Mouse (Mus musculus) adrenal gland, postnatal 36 days (tissue): ENCODE results near the gene Mtor. TPM values are rescaled to one million over a fixed set of nuclear protein-coding genes. Genes with fewer than 3 reads are reported as not detected.
A peak's percentile ranks its signal among the peaks of the same experiment; 100 is the strongest.

Experiments used
- DNase-seq, 2 experiments: peaks; one replicate each; pipeline ENCODE4 v3.0.0; 2021; ENCODE audit warnings: mixed read lengths in 1 of 2
- total RNA-seq, 2 experiments: library from RNA; stranded (reverse); gene quantifications; 2 replicates each; pipeline ENCODE4 v1.2.3; 2021

Gene Mtor
- total RNA-seq, 2 experiments from 2014 or later, result 72.5 to 86.2 TPM

DNA sequence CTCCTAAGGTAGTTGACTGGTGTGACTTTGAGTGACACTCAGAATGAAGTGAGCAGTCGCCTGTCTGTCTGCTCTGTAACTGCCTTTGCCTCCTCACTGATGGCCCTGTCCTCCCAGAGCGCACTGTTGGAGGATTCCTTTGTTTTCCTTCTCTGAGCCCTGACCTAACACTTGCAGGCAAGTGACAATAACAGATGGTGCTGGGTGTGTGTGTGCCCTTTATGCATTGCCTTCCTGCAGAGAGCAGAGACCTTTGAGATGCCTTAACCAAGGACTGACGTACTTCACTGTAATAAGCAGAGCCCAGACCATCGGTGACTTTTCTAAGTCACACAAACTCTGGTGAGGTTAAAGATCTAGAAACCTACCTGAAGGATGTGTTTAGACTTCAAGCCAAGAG lies 82.9 kb downstream of the Mtor start:
- DNase-seq, result no peak

DNA sequence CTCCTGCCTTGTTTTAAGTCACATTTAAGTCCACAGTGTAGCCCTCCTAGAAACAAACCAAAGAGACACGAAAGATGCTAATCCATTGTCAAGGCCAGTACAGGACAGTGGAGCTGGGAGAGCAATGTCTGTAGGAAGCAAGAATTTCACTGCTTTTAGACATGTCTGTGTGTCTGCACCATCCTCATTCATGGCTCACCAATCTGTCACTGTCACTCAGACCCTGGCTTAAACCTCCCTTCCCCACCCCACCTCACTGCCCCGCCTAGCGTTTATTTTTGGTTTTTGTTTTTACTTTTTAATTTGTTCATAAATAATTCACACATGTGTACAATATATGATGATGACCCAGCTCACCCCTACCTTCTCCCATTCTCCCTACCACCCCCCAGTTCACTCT lies 84.1 kb downstream of the Mtor start:
- no peak for DNase-seq

DNA sequence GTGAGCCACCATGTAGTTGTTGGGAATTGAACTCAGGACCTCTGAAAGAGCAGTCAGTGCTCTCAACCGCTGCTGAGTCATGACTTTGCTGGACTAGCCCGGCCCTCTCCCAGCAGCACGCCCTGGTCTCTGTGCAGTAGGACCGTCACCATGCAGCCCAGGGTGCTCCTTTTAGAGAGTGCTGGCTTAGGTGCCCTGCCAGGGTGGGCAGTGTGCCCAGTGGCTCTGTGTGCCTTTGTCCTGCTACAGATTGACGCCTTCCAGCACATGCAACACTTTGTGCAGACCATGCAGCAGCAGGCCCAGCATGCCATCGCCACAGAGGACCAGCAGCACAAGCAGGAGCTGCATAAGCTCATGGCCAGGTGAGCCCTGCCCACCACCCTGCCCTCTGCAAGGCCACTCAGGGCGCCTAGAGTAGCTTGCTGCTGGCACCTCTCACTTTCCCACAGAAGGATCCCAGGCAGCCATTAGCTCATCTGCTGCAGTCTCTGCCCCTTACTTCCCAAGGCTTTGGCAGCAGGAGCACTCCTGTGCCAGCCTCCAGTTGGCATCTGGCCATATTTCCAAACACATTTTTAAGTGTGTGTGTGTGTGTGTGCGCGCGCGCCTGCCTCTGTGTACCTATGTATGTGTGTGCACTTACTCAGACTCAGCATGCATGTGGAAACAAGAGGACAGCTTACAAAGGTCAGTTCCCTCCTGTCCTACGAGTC lies 85.4 kb downstream of the Mtor start:
- peak; percentile 27 to 67 for DNase-seq

DNA sequence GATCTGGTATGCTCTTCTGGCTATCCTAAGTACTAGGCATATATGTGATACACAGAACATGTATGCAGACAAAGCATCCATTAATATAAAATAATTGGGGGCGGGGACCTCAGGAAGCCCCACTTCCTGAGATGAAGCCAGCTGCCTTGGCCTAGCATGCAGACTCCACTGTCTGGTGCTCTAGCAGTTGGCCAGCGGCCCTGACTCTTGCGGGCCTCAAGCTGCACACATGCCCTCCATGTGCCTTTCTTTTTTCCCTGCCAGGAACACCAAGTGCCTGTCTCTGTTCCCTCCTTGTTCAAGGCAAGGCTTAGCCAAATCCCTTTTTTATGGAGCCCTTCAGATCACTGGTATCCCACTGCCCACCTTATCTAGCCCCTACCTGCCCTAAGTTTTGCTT lies 87.5 kb downstream of the Mtor start:
- DNase-seq, result no peak

DNA sequence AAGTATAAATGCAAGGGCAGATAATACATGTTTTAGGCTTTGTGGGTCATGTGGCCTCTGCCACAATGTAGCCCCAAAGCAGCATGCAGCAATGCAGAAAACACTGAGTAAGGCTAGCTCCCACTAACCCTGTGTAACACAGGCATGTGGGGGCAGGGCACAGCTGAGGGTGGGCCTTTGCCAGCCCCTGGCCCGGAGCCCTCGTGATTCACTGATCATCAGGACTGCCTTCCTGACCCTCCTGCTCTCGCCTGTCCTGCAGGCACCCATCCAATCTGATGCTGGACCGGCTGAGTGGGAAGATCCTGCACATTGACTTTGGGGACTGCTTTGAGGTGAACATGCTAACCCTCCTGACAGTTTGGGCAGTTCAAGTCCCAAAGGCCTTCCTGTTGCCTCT lies 100.7 kb downstream of the Mtor start:
- DNase-seq, result no peak

DNA sequence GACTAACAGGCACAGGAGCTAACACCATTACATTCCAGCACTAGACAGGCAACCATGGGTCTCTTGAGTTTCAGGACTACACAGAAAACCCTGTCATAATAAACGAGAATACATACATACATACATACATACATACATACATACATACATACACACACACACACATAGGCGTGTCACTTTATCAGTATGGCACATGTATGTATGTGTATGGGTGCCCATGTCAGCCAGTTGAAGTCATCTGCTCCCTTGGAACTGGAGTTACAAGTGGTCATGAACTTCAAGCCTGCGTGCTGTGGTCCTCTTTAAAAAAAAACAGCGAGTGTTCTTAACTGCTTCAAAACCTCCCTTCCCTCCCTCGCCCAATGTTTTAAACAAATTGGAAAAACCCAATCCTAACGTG lies 109.4 kb downstream of the Mtor start:
- DNase-seq, result no peak

DNA sequence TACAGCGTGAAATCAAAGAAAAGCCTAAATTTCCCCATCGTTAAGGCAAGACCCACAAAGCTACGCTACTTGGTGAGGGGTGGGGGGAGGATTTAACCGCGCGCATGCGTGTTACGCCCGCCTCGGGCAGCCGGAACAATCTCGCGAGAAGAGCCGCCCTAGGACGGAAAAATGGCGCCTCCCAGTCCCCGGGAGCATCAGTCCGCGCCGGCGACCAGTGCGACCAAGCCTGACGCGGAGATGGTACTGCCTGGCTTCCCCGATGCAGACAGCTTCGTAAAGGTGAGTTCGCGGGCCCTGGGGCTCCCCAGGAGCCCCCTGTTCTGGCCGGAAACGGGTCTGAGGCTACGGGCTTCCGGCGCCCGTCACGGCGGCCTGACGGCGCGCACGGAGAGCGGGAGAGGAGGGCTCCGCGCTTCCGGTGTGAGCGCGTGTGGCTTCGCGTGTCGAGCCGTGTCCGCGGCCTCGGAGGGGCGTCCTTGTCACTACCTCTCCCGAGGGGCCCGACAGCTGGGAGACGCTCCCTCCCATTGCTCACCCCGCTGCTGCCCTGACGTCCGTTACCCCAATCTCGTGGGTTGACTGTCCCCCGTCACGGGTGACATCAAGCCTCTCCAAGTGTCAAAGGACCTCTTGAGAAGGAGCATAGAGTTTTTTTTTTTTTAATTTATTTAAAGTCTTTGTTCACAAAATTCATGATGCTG lies 110.0 kb downstream of the Mtor start, which contains the start of gene Exosc10:
Gene Exosc10 (plus strand): TSS at position 133 of the 704 bp plus-strand sequence.
- peak; percentile 90 to 94 for DNase-seq

DNA sequence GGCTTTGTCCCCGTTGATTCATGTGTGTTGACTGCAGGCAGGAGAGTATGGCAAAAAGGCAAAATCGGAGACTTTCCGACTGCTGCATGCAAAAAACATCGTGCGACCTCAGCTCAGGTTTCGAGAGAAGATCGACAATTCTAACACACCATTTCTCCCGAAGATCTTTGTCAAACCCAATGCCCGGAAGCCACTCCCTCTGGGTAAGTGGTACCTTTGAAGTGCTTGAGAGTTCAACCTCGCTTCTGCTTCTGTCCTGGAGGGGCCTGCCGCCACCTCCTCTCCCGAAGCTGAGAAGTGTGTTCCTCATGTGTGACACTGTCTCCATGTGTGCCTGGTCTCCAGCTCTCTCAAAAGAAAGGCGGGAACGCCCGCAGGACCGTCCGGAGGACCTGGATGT lies 114.3 kb downstream of the Mtor start:
- DNase-seq, result no peak

DNA sequence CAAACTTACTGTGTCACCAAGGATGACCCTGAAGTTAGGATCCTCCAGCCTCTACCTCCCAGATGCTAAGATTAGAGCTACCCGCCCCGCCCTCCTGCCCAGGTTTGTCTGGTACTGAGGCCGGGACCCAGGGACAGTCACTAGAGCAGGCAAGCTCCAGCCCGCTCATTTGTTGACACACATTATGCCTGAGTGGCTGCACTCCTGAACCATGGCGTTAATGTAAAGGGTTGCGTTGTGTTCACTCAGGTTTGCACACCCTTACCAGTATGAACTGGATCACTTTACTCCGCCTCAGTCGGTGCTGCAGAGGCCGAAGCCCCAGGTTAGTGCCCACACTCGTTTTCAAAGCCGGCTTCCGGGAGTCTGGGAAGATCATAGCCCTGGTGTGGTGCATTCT lies 115.2 kb downstream of the Mtor start:
- no peak for DNase-seq

DNA sequence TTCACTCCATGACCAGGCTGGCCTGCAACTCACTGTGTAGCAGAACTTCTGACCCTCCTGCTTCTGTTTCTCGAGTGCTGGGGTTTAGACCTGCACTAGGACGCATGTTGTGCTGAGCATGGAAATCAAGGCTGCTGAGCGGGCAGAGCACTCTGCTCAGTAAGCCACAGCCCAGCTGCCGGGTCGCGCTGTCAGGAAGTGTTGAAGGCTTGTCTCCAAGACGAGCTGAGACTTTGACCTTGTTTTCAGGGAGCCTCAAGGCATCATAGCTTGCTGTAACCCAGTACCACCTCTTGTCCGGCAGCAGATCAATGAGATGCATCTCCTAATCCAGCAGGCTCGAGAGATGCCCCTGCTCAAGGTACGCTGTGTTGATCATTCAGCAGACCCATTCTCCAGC lies 121.7 kb downstream of the Mtor start:
- DNase-seq, result no peak

DNA sequence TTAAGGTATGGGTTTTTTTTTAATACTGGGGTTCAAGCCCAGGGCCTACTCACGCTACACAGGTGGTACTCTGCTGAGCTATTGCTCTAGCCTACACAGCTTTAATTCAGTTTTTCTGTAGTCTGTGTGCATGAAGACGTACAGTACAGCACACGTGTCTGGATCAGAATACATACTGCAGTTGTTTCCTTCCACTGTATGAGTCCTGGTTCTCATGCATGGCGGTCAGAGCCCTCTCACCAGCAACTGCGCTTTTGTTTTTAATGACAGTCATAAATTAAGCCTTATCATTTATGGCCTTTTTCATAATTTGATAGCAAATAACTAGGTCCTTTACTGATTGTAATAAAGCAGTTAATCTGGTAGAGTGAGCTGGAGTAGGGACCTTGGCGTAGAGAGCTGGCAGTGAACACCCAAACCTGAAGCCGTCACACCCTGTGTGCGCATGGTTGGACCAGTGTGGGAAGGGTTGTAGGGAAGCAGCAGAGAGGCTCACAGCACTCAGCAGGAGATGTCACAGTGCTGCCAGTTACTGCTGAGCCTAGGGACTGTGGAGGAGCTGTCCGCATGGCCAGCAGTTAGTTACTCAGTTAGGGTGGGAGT lies 122.4 kb downstream of the Mtor start:
- no peak for DNase-seq

DNA sequence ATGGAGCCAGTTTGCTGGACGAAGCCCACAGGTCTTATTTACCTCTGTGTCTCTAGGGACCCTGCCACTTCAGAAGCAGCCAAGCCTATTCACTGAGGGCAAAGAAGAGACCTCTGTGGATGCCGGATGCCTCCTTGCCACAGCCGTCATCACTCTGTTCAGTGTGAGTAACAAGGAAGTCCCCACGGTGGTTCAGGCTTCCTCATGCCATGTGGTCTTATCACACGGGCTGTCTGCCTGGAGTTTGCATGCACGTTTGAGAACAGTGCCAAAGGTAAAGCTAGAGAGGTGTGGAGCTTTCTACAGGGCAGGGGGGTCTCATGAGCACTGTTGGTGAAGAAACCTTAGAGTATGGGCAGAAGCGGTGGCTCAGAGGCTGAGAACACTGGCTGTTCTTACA lies 124.8 kb downstream of the Mtor start:
- DNase-seq, result no peak

DNA sequence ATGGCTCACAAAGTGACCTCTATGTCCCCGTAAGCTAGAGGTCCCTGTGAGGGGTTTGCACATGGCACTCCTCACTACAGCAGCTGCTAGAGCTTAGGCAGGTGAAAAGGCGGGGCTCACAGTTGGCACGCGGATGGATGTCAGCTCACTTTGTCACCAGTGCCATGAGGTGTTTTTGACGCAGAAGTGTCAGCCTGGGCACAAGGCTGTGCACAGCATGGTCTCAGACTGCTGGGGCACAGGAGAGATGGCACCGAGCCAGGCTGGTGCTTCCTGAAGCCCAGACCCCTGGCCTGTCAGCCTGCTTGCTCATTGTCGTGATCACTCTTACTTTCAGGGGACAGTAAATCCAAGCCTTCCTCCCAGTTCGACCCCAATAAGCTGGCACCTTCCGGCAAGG lies 132.4 kb downstream of the Mtor start:
- DNase-seq, result no peak

DNA sequence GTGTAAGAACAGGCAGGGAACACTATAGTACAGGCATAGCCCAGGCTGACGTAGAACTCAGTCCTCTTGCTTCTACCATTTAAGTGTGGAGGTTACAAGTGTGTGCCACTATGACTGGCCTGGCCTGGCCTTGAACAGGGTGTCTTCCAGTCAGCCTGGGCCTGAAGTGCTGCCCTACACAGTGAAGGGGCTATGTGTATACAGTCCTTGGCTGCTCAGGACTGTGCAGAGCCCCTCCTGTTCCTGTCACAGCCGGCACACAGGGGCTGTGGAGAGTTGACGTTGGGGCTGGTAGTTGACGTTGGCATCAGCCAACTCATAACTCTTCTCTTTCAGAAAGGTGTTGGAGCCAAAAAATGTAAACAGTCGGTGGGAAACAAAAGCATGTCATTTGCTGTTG lies 133.0 kb downstream of the Mtor start:
- DNase-seq, result no peak

DNA sequence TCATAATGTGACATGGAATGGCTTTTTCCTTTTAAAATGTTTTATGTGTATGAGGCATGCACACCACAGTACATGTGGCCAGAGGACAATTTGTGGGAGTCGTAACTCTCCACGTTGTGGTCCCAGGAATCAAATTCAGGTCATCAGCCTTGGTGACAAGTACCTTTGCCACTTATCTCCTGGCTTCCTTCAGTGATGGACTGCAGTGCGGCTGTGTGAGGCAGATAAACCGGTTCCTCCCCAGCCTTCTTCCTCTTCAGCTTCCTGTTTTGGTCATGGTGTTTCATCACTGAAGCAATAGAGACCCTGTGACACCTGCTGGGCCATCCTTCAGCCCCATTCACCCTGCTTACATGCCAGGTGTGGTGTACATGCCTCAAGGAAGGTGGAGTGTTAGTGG lies 134.8 kb downstream of the Mtor start:
- no peak for DNase-seq

DNA sequence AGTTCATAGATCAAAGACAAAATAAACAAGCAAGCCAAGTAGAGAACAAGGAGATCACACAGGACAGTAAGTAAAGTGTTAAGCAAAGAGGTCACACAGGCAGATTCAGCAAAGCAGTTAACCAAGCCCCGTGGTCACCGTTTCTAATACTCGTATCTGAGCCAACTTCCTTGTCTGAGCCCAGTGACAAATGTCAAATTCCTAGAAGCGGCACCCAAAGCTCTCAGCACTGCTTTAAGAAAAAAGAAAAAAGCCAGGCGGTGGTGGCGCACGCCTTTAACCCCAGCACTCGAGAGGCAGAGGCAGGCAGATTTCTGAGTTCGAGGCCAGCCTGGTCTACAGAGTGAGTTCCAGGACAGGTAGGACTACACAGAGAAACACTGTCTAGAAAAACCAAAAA lies 138.2 kb downstream of the Mtor start:
- DNase-seq, result no peak

DNA sequence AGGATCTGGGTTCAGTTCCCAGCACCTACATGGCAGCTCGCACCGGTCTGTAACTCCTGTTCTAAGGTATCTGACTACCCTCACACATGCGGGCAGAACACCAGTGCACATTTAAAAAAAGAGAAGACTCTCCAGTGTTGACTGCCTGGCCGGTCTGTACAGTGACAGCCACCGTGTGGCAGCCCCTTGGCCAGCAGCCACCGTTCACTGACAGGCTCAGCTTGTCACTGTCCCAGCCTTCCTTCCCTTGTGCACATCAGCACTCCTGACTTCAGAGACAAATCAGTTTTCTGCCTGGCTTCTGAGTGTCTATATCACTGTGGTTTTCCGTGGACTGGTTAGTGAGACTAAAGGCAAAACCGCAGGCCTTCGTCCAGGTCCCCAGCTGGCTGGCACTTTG lies 140.4 kb downstream of the Mtor start:
- DNase-seq, result no peak

DNA sequence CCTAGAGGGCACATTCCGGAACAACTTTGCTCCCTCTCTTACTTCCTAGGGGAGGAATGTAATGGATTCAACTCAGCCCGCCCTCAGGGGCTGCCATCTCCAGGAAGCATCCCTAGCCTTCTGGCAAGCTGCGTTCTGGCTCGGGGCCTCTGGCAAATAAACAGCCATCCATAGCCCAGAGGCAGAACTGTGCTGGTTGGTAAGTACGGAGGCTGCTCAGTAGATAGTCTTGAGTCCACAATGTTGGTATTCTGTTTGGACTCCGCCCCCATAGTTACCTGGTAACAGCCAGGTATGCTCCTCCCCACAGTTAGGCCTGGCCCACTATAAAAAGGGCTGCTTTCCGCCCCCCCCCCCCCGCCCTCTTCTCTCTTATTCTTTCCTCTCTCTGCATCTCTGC lies 141.2 kb downstream of the Mtor start:
- no peak for DNase-seq

DNA sequence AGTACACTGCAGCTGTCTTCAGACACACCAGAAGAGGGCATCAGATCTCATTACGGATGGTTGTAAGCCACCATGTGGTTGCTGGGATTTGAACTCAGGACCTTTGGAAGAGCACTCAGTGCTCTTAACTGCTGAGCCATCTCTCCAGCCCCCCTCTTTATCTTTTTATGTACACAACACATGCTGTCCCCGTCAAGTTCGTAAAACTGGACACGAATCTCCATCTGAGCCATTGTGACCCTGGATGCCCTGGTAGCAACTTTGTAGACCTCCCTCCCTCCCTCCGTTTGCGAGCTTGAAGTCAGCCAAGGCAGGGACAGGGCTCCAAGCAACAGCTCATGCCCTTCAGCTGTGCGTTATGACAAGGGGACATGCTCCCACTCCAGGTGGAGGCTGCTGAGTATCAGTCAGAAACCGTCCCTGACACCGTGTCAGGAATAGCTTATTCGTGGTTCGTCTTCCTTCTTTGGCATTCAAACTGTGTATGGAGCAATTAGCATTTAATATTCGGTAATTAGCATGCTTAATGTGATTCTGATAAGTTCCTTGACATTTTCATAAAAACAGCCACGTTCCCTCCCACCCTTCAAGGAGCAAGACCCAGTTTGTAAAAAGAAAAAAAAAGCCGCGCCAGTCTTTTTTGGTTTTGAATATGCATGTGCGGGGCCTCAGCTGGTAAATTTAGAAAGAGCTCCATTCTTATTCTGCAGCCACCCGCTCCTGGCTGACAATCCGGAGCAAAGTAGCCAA lies 142.2 kb downstream of the Mtor start:
- DNase-seq, result no peak

DNA sequence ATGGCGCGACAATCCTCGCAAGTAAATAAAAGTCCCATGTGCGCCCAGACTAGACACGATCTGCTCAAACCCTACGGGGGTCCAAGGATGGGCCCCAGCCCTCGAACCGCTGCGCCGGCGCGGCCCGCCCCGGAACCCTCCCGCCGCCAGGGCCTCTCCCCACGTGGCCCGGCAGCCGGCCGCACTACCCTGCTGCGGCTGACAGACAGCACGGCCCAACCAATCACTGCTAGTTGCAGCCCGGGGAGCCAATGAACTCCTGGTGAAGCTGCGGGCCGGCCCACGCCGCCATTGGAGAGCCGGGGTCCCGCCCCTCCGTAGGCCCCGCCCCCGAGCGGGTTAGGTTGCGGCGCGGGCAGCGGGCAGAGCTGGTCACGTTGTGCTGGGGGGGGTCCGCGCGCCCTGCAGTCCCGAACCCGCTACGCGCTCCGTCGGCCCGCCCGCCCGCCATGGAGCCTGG lies 142.8 kb downstream of the Mtor start, which contains the start of gene Srm:
Gene Srm (plus strand): TSS at position 333 of the 460 bp plus-strand sequence.
- peak; percentile 99 to 100 for DNase-seq

DNA sequence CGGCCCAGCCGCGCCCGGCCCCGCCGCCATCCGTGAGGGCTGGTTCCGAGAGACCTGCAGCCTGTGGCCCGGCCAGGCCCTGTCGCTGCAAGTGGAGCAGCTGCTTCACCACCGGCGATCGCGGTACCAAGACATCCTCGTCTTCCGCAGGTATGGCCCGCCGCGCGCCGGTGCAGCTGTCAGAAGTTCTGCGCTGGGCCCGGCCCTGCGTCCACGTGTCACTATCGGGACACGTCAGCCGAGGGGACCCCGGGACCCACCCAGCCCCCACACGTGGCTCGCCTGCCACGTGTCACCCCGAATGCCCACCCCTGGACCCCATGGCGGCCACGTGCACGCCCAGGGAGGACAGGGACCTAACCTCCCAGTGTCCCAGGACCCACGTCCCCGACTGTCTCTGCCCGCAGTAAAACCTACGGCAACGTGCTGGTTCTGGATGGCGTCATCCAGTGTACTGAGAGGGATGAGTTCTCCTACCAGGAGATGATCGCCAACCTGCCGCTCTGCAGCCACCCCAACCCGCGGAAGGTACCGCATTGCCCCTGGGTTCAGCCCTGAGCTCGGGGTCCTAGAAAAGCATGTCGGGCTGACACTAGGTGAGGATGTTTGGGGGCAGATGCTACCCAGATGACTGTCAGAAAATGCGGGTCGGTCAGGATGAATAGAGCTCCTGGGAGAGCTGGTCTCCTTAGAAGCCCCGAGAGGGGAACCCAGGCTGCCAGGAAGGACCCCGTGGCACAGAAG lies 143.4 kb downstream of the Mtor start:
- peak; percentile 52 to 57 for DNase-seq

DNA sequence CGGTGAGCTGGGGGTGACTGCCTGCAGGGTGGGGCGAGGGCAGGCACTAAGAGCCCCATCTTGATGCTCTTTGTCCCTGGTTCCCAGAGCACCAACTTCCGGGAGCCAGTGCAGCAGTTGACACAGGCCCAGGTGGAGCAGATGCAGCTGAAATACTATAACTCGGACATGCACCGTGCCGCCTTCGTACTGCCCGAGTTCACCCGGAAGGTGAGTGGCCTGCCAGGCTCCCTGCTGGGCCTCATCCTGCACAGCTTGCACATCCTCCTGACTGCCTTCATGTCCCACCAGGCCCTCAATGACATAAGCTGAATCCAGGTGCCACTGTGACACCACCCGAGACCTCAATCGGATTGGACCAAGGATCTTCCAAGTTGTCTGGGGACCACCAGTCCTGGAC lies 145.6 kb downstream of the Mtor start:
- DNase-seq, result no peak
